Mouse (Mus musculus): ENCODE results near the gene Atp13a4.

DNA sequence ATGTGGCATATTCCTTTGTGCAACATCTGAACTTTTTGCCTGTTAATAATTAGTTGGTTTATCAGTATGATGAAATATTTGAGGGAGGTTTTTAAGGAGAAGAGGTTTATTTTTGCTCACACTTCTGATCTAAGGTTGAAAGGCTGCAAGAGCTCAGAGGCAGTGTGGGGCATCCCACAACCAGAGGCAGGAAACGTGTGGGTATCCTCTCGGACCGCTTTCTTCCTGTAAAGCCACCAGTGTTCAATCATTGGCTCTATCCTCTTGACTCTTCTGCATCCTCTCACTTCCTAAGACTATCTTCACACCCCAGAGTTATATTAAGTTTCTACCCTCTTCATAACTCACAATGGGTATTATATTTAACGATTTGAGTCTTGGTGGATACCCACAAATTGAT lies 29.3 kb upstream of the Atp13a4 start:
- TF ChIP-seq CTCF (conservative IDR thresholded peaks at IDR 0.05; ENCODE audit: insufficient read depth, insufficient read length, low read depth, low read length) (no peak), POLR2A (IDR thresholded peaks at IDR 0.05; ENCODE audit: low read depth, low read length) (no peak)
